Mouse (Mus musculus): ENCODE data around the gene Mybpc2. TPM values are rescaled to one million over a fixed set of nuclear protein-coding genes. Genes with fewer than 3 reads are reported as not detected.

The Mybpc2 gene
- polyA plus RNA-seq, 1 experiment from 2014 or later: 0.14 TPM

- peaks cover 25% of the 10 kb centered on the region for H3K36me3 ChIP-seq
- H3K9me3 ChIP-seq (replicated peaks): no peaks in the 10 kb centered on the region
- under 1% methylated on average over 22 of the region's 22 CpGs for WGBS
- H3K9ac ChIP-seq (replicated peaks): peak within 1 kb of the TSS; percentile 48
- H3K4me3 ChIP-seq (replicated peaks): peak within 1 kb of the TSS; percentile 83
- peak within 1 kb of the TSS; percentile 89 for H3K27ac ChIP-seq (replicated peaks)
- peak within 1 kb of the TSS; percentile 81 for H3K4me2 ChIP-seq
- H3K27me3 ChIP-seq (replicated peaks): peaks cover 13% of the 10 kb centered on the region
- ATAC-seq (ENCODE audit: low FRiP score): peak; percentile 88
- H3K4me1 ChIP-seq: peaks cover 15% of the 10 kb centered on the region
Measured at GRCm38 (mm10) chr7:44553826-44554225, 29.4 kb upstream of the Mybpc2 start, which contains the start of gene Nr1h2. TSS of gene Nr1h2 (minus strand) at chr7:44553951.

GRCm38 (mm10) chr7:44553196-44553764 is 28.8 kb upstream of the Mybpc2 start:
- peak; percentile 84 for ATAC-seq (ENCODE audit: low FRiP score)
- H3K9me3 ChIP-seq (replicated peaks): no peaks in the 10 kb centered on the region
- H3K27ac ChIP-seq (replicated peaks): peak overlapping the region; percentile 89
- peak overlapping the region; percentile 83 for H3K4me3 ChIP-seq (replicated peaks)
- 2% methylated on average over 32 of the region's 32 CpGs for WGBS
- H3K27me3 ChIP-seq (replicated peaks): peaks cover 13% of the 10 kb centered on the region
- H3K4me1 ChIP-seq: peaks cover 17% of the 10 kb centered on the region
- H3K4me2 ChIP-seq: peak overlapping the region; percentile 81
- peaks cover 25% of the 10 kb centered on the region for H3K36me3 ChIP-seq
- peak overlapping the region; percentile 48 for H3K9ac ChIP-seq (replicated peaks)

DNA sequence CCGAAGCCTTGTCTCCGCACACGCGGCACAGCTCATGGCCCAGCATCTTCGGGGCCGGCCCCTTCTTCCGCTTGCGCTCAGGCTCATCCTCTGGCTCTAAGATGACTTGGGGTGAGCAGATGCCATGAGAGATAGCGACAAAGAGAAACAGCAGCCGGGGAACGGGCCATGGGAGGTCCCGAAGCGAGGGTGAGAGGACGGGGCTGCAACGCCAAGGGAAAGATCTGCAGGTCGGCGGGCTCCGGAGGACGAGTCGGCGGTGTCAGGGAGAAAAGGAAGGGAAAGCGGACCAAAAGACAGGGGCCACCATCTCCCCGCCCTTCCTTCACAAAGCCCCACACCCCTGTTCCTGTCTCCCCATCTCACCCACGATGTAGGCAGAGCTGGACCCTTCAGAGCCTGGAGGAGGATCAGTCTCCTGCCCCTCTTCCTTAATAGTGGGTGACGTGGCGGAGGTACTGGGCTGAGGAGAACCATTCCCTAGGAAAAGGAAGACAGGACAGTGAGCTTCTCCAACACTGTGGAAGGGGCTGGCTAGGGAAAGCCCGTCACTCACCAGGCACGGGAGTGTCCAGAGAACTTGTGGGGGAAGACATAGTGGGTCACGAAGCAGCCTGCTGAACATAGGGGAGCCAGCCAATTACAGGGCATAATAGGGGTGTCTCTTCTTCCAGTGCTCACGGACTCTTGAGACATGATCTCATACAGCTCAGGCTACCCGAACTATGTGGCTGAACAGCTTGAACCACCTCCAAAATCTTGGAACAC is 27.9 kb upstream of the Mybpc2 start:
- H3K9ac ChIP-seq (replicated peaks): no peak overlapping the region
- peak overlapping the region; percentile 83 for H3K4me3 ChIP-seq (replicated peaks)
- whole genome bisulfite sequencing: 88% methylated on average over 31 of the region's 31 CpGs
- peaks cover 26% of the 10 kb centered on the region for H3K4me1 ChIP-seq
- H3K27me3 ChIP-seq (replicated peaks): peaks cover 13% of the 10 kb centered on the region
- peak overlapping the region; percentile 89 for H3K27ac ChIP-seq (replicated peaks)
- ATAC-seq (ENCODE audit: low FRiP score): no peak
- peak overlapping the region; percentile 81 for H3K4me2 ChIP-seq
- no peaks in the 10 kb centered on the region for H3K9me3 ChIP-seq (replicated peaks)
- H3K36me3 ChIP-seq: peaks cover 25% of the 10 kb centered on the region

GRCm38 (mm10) chr7:44551731-44552130 is 27.3 kb upstream of the Mybpc2 start:
- H3K9me3 ChIP-seq (replicated peaks): no peaks in the 10 kb centered on the region
- no peak overlapping the region for H3K4me3 ChIP-seq (replicated peaks)
- ATAC-seq (ENCODE audit: low FRiP score): no peak
- H3K36me3 ChIP-seq: peaks cover 25% of the 10 kb centered on the region
- no peak overlapping the region for H3K4me2 ChIP-seq
- 82% methylated on average over 22 of the region's 22 CpGs for WGBS
- H3K27ac ChIP-seq (replicated peaks): no peak overlapping the region
- peaks cover 27% of the 10 kb centered on the region for H3K4me1 ChIP-seq
- H3K9ac ChIP-seq (replicated peaks): no peak overlapping the region
- peaks cover 8% of the 10 kb centered on the region for H3K27me3 ChIP-seq (replicated peaks)

DNA sequence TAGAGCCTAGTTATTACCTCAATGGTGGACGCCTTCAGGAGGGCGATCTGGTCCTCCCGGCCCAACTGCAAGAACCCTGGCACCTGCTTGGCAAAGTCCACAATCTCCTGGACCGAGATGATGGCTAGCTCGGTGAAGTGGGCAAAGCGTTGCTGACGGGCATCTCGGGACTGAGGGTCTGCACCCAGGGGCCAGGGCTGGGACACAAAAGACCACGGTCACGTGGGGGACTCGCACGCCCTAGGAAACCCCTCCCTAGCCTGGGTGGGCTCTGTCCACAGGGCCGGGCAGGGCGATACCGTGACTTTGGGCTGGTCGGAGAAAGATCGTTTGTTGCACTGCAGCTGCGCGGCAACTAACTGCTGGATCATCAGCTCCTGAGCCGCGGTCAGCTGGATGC is 26.8 kb upstream of the Mybpc2 start:
- Histone ChIP-seq H3K27me3 (replicated peaks) (peaks cover 7% of the 10 kb centered on the region), H3K4me1 (peaks cover 27% of the 10 kb centered on the region), H3K4me3 (replicated peaks) (no peak overlapping the region), H3K27ac (replicated peaks) (no peak overlapping the region), H3K36me3 (peaks cover 25% of the 10 kb centered on the region), H3K4me2 (no peak overlapping the region), H3K9ac (replicated peaks) (no peak overlapping the region; the same call in 1 of the 2 replicates), H3K9me3 (replicated peaks) (no peaks in the 10 kb centered on the region)
- ATAC-seq (ENCODE audit: low FRiP score): no peak
- 94% methylated on average over 21 of the region's 21 CpGs for WGBS

- Histone ChIP-seq H3K4me2 (no peak overlapping the region), H3K27me3 (replicated peaks) (peaks cover under 1% of the 10 kb centered on the region), H3K9ac (replicated peaks) (no peak overlapping the region), H3K4me1 (peaks cover 27% of the 10 kb centered on the region), H3K9me3 (replicated peaks) (no peaks in the 10 kb centered on the region), H3K4me3 (replicated peaks) (no peak overlapping the region), H3K36me3 (peaks cover 25% of the 10 kb centered on the region), H3K27ac (replicated peaks) (no peak overlapping the region)
- no peak for ATAC-seq (ENCODE audit: low FRiP score)
- WGBS: 100% methylated on average over 12 of the region's 12 CpGs
Measured at GRCm38 (mm10) chr7:44550409-44550678, 25.9 kb upstream of the Mybpc2 start.

GRCm38 (mm10) chr7:44549621-44550408 is 25.4 kb upstream of the Mybpc2 start:
- H3K36me3 ChIP-seq: peaks cover 25% of the 10 kb centered on the region
- H3K4me3 ChIP-seq (replicated peaks): no peak overlapping the region
- H3K27ac ChIP-seq (replicated peaks): no peak overlapping the region
- H3K27me3 ChIP-seq (replicated peaks): no peaks in the 10 kb centered on the region
- no peak for ATAC-seq (ENCODE audit: low FRiP score)
- no peak overlapping the region for H3K9ac ChIP-seq (replicated peaks)
- no peak overlapping the region for H3K4me2 ChIP-seq
- H3K4me1 ChIP-seq: peaks cover 27% of the 10 kb centered on the region
- 97% methylated on average over 23 of the region's 23 CpGs for WGBS
- no peaks in the 10 kb centered on the region for H3K9me3 ChIP-seq (replicated peaks)

DNA sequence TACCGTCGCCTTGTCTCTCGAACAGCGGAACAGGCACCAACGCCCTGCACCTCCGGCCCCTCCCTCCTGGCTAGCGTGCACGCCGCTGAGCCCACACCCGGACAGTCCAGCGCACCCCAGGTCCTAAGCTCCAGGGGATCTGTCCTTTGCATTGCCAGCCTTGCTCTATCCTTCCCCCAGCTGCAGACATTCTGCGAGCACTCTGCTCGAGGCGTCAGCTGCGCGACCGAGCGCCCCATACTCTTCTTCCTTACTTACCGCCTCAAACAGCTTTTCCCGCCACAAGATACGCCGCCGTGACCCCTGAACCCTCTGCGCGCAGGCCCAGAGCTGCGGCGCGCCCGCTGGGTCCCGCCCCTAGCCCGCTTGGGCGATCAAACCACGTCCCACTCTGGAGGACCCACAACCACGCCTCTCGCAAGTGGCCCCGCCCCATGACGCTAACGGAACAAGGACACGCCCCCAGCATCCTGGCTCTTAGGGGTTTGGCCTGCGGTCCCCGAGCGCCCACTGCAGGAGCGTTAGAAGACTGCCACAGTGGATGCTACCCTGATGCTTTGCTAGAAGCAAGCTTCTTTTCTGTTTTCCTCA is 24.1 kb upstream of the Mybpc2 start, which contains the start of gene Pold1:
Pold1 (minus strand) TSS at position 353 of the 591 bp plus-strand sequence.
- peaks cover 22% of the 10 kb centered on the region for H3K4me1 ChIP-seq

DNA sequence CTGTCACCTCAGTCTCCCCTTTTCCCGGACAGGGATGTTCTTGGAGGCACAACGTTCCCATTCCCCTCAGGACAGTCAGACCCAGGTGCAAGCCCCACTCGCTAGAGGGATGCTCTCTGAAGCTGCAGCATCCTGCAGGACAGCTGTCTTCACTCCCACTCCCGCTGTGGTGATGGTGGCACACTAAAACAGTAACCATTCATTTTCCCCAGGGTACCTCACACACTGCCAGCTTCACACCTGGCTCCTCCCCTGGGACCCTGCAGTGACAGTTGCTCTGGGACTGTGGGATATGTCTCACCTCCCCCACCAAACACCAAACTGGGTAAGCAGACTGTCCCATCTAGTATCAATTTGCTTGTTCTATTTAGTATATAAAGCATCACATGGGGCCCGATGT is 23.3 kb upstream of the Mybpc2 start:
- Histone ChIP-seq H3K9ac (replicated peaks) (peak overlapping the region; percentile 48), H3K4me1 (peaks cover 16% of the 10 kb centered on the region), H3K36me3 (peaks cover 25% of the 10 kb centered on the region), H3K9me3 (replicated peaks) (no peaks in the 10 kb centered on the region), H3K4me2 (peak overlapping the region; percentile 94), H3K4me3 (replicated peaks) (peak overlapping the region; percentile 57), H3K27me3 (replicated peaks) (no peaks in the 10 kb centered on the region), H3K27ac (replicated peaks) (no peak overlapping the region)
- 20% methylated on average over 5 of the region's 5 CpGs for WGBS
- ATAC-seq (ENCODE audit: low FRiP score): no peak

More for the DNA sequence above, 24.1 kb upstream of the Mybpc2 start, which contains the start of gene Pold1:
- WGBS: under 1% methylated on average over 43 of the region's 43 CpGs
- H3K9me3 ChIP-seq (replicated peaks): no peaks in the 10 kb centered on the region
- H3K4me3 ChIP-seq (replicated peaks): peak within 1 kb of the TSS; percentile 57
- H3K4me2 ChIP-seq: peak within 1 kb of the TSS; percentile 94
- peak within 1 kb of the TSS; percentile 72 for H3K27ac ChIP-seq (replicated peaks)
- H3K27me3 ChIP-seq (replicated peaks): no peaks in the 10 kb centered on the region
- peak within 1 kb of the TSS; percentile 48 for H3K9ac ChIP-seq (replicated peaks)
- H3K36me3 ChIP-seq: peaks cover 25% of the 10 kb centered on the region
- peak; percentile 89 for ATAC-seq (ENCODE audit: low FRiP score)

DNA sequence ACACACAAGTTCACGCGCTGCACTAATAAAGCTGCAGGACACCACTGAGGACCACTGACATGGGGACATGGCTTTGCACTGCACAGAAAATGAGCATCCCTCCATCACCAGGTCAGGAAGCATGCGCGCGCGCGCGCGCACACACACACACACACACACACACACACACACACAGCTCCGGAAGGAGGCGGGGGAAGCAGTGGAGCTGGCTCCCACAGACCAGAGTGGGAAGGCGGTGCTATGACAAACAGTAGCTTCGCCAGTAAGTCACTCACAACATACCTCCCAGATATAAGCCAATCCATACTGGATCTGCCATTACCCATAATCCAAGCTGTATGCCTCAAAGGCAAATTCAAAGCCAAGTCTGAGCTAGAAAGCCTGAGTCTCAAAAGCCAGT is 22.6 kb upstream of the Mybpc2 start:
- Histone ChIP-seq H3K4me1 (peaks cover 11% of the 10 kb centered on the region), H3K36me3 (peaks cover 27% of the 10 kb centered on the region), H3K9ac (replicated peaks) (no peak overlapping the region), H3K4me2 (peak overlapping the region; percentile 94; the same call in 1 of the 2 replicates), H3K27me3 (replicated peaks) (no peaks in the 10 kb centered on the region), H3K9me3 (replicated peaks) (no peaks in the 10 kb centered on the region), H3K4me3 (replicated peaks) (no peak overlapping the region), H3K27ac (replicated peaks) (no peak overlapping the region)
- no peak for ATAC-seq (ENCODE audit: low FRiP score)
- 96% methylated on average over 13 of the region's 13 CpGs for WGBS

GRCm38 (mm10) chr7:44546274-44546673 is 21.8 kb upstream of the Mybpc2 start:
- H3K9ac ChIP-seq (replicated peaks): no peak overlapping the region
- H3K4me1 ChIP-seq: peaks cover 11% of the 10 kb centered on the region
- 97% methylated on average over 3 of the region's 3 CpGs for WGBS

More at GRCm38 (mm10) chr7:44546274-44546673, 21.8 kb upstream of the Mybpc2 start:
- H3K36me3 ChIP-seq: peaks cover 23% of the 10 kb centered on the region
- H3K27me3 ChIP-seq (replicated peaks): no peaks in the 10 kb centered on the region
- no peak overlapping the region for H3K4me3 ChIP-seq (replicated peaks)
- no peak overlapping the region for H3K27ac ChIP-seq (replicated peaks)
- H3K9me3 ChIP-seq (replicated peaks): no peaks in the 10 kb centered on the region
- H3K4me2 ChIP-seq: no peak overlapping the region
- no peak for ATAC-seq (ENCODE audit: low FRiP score)
